Mouse (Mus musculus) layer of hippocampus, adult 8-10 months (tissue): ENCODE results near the gene Gm10799. TPM values are rescaled to one million over a fixed set of nuclear protein-coding genes. Genes with fewer than 3 reads are reported as not detected.

ENCODE experiments used
- DNase-seq, 2 experiments: peaks; one replicate each; pipeline ENCODE4 v3.0.0; 2022; ENCODE audit warnings: low spot score in 2 of 2
- total RNA-seq, 4 experiments: library from RNA; stranded (reverse); gene quantifications; 2 replicates each; pipeline ENCODE4 v1.2.4; 2022

The Gm10799 gene
- total RNA-seq, 4 experiments from 2014 or later, result not detected

- no peak for DNase-seq
Observed at GRCm38 (mm10) chr2:104024656-104025055, 43.7 kb downstream of the Gm10799 start.

- no peak for DNase-seq
Observed at GRCm38 (mm10) chr2:104023096-104023495, 45.3 kb downstream of the Gm10799 start.

Other genes with a start within 250 kb of the Gm10799 start
- 10 to 100 TPM; 16.1 to 29.7 (median 21.3) TPM for gene Lmo2, start 110.6 kb downstream of the Gm10799 start, total RNA-seq
- 10 to 100 TPM; 42.1 to 51.9 (median 47.6) TPM for gene Fbxo3, start 40.8 kb downstream of the Gm10799 start, total RNA-seq
- gene 4931422A03Rik, start 40.2 kb downstream of the Gm10799 start, total RNA-seq, result under 1 TPM in 1 of 4 experiments, not detected in 3; 0.53 TPM
- gene Gm10912, start 2.7 kb downstream of the Gm10799 start, total RNA-seq, result under 1 TPM; 0.28 to 0.81 (median 0.60) TPM
- 1 to 10 TPM in 2 of 4 experiments, under 1 TPM in 1, not detected in 1; 0.85 to 2.1 (median 1.6) TPM for gene Cd59b, start 1.3 kb upstream of the Gm10799 start, total RNA-seq
- gene Cd59a, start 27.3 kb upstream of the Gm10799 start, total RNA-seq, result 1 to 10 TPM; 3.9 to 7.6 (median 5.0) TPM
- under 1 TPM in 1 of 4 experiments, not detected in 3; 0.54 TPM for gene A930018P22Rik, start 54.2 kb upstream of the Gm10799 start, total RNA-seq